Mouse (Mus musculus): ENCODE measurements at regions not wholly inside any gene's neighbourhood (a gene's known extent, or its start where the extent isn't known, plus 50 kb on each side); places are given as distances from the start of the nearest gene placed in this dataset.

DNA sequence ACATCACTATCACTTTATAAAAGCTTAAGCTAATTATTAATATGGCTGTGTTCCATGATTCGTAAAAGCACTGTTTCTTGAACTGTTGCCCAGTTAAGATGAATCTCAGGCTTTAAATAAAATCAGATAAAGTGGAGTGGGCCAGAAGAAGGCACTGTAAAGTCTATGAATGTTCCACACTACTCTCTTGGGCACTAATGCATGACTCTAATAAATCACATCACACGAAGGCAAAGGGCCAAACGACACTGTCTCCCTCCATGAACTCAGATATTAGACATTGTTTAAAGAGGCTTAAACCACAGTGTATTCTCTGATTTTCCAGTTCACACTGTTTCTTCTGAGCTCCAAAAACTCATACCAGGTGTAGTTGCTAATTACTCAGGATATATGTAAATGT lies 55.9 kb upstream of the Ufm1 start:
- no peak overlapping the region for H3K9ac ChIP-seq (ENCODE audit: low read depth, low read length)
- no peak overlapping the region for H3K27ac ChIP-seq (ENCODE audit: low read depth, low read length)
- H3K4me3 ChIP-seq (ENCODE audit: low read depth, low read length) = no peak overlapping the region
- ATAC-seq (ENCODE audit: low FRiP score) (no peak), DNase-seq (ENCODE audit: low spot score) (no peak)
- no peaks in the 10 kb centered on the region for H3K36me3 ChIP-seq (ENCODE audit: control insufficient read depth, insufficient read depth, low read length)
- WGBS = 92% methylated on average over 3 of the region's 3 CpGs
- H3K4me2 ChIP-seq (replicated peaks; ENCODE audit: low read depth, low read length) = no peak overlapping the region
- H3K4me1 ChIP-seq (replicated peaks; ENCODE audit: control insufficient read depth, insufficient read depth, low read length) = no peaks in the 10 kb centered on the region
- no peaks in the 10 kb centered on the region for H3K27me3 ChIP-seq (ENCODE audit: control insufficient read depth, insufficient read depth, low read length)
- H3K9me3 ChIP-seq (ENCODE audit: control insufficient read depth, low read length) = no peaks in the 10 kb centered on the region

- DNase-seq (ENCODE audit: low spot score) (no peak), ATAC-seq (ENCODE audit: low FRiP score) (no peak)
- Histone ChIP-seq H3K27ac (ENCODE audit: low read depth, low read length) (no peak overlapping the region), H3K9me3 (ENCODE audit: control insufficient read depth, low read length) (no peaks in the 10 kb centered on the region), H3K4me1 (replicated peaks; ENCODE audit: control insufficient read depth, insufficient read depth, low read length) (no peaks in the 10 kb centered on the region), H3K4me3 (ENCODE audit: low read depth, low read length) (no peak overlapping the region), H3K4me2 (replicated peaks; ENCODE audit: low read depth, low read length) (no peak overlapping the region), H3K9ac (ENCODE audit: low read depth, low read length) (no peak overlapping the region), H3K36me3 (ENCODE audit: control insufficient read depth, insufficient read depth, low read length) (no peaks in the 10 kb centered on the region), H3K27me3 (ENCODE audit: control insufficient read depth, insufficient read depth, low read length) (no peaks in the 10 kb centered on the region)
- WGBS = 94% methylated on average over 3 of the region's 3 CpGs
Observed at GRCm38 (mm10) chr3:53917960-53918359, 54.3 kb upstream of the Ufm1 start.

DNA sequence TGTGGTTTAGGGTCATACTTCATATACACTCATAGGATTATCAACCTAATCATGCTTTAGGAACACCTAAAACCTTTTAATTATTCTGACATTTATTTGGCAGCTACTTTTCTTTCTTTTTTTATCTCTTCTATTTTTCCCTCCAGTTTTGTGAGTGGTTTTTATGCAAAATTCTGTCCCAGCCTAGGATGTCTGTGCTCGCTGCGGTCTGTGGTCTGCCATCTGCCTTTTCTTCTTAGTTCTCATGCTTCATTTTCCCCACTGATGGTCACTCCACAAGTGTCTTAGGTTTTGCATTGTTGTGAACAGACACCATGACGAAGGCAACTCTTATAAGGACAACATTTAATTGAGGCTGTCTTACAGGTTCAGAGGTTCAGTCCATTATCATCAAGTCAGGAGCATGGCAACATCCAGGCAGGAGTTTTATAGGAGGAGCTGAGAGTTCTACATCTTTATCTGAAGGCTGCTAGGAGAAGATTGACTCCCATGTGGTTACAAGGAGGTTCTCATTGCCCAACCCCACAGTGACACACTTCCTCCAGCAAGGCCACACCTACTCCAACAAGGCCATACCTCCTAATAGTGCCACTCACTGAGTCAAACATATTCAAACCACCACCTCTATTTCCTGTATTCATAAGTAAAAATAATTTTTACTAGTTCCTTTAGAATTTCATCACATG lies 50.5 kb upstream of the Ufm1 start:
- ATAC-seq (ENCODE audit: low FRiP score) (no peak), DNase-seq (ENCODE audit: low spot score) (no peak)
- no peaks in the 10 kb centered on the region for H3K9me3 ChIP-seq (ENCODE audit: control insufficient read depth, low read length)
- H3K27ac ChIP-seq (ENCODE audit: low read depth, low read length) = no peak overlapping the region
- H3K4me2 ChIP-seq (replicated peaks; ENCODE audit: low read depth, low read length) = no peak overlapping the region
- H3K9ac ChIP-seq (ENCODE audit: low read depth, low read length) = no peak overlapping the region
- H3K36me3 ChIP-seq (ENCODE audit: control insufficient read depth, insufficient read depth, low read length) = no peaks in the 10 kb centered on the region
- H3K4me1 ChIP-seq (replicated peaks; ENCODE audit: control insufficient read depth, insufficient read depth, low read length) = no peaks in the 10 kb centered on the region
- no peak overlapping the region for H3K4me3 ChIP-seq (ENCODE audit: low read depth, low read length)
- H3K27me3 ChIP-seq (ENCODE audit: control insufficient read depth, insufficient read depth, low read length) = no peaks in the 10 kb centered on the region
- 88% methylated on average over 3 of the region's 3 CpGs for WGBS

Measured in hindbrain, embryonic 11.5 days (tissue).